Mouse (Mus musculus): ENCODE results near the gene Htra1. TPM values are rescaled to one million over a fixed set of nuclear protein-coding genes. Genes with fewer than 3 reads are reported as not detected.

The Htra1 gene
- total RNA-seq, 1 experiment, result 96.3 TPM

GRCm38 (mm10) chr7:130977794-130978521 lies 42.0 kb downstream of the Htra1 start:
- Histone ChIP-seq H3K36me3 (ENCODE audit: control insufficient read depth, insufficient read depth, low read length, poor library complexity, severe bottlenecking) (no peaks in the 10 kb centered on the region), H3K4me1 (ENCODE audit: control insufficient read depth in 2 of 2, insufficient read depth in 2 of 2, low read length in 2 of 2, poor library complexity in 1 of 2) (peaks cover 0 to 11% of the 10 kb centered on the region in 2 experiments; a peak in 3 of 4 replicates), H3K27ac (ENCODE audit: insufficient read depth, low read depth, low read length, poor library complexity, severe bottlenecking) (no peak overlapping the region), H3K4me3 (ENCODE audit: insufficient read depth in 1 of 2, low read depth in 1 of 2, low read length in 2 of 2, poor library complexity in 1 of 2, severe bottlenecking in 1 of 2) (no peak overlapping the region), H3K9ac (ENCODE audit: insufficient read depth, low read depth, low read length, poor library complexity, severe bottlenecking) (no peak overlapping the region), H3K9me3 (ENCODE audit: control insufficient read depth, insufficient read depth, low read depth, low read length) (no peaks in the 10 kb centered on the region)
- in situ Hi-C loops (cut with MboI; ENCODE audit: low sequenced_read_pairs in 2 of 2, unreplicated experiment in 2 of 2), result no loop called here
- no peak for DNase-seq (ENCODE audit: low read depth, low spot score)
- no peak for TF ChIP-seq MAFK (IDR thresholded peaks at IDR 0.05; ENCODE audit: insufficient read depth, low read depth, low read length)
- no peak for TF ChIP-seq CHD2 (IDR thresholded peaks at IDR 0.05; ENCODE audit: low read depth, low read length)
- TF ChIP-seq ZNF384 (IDR thresholded peaks at IDR 0.05; ENCODE audit: low read depth, low read length), result no peak
- TF ChIP-seq HCFC1 (IDR thresholded peaks at IDR 0.05; ENCODE audit: borderline replicate concordance, insufficient read depth, low read length), result no peak
- TF ChIP-seq ZC3H11A (IDR thresholded peaks at IDR 0.05; ENCODE audit: borderline replicate concordance, low read depth, low read length), result no peak

- no peak for TF ChIP-seq ZC3H11A (IDR thresholded peaks at IDR 0.05; ENCODE audit: borderline replicate concordance, low read depth, low read length)
- TF ChIP-seq ZNF384 (IDR thresholded peaks at IDR 0.05; ENCODE audit: low read depth, low read length), result no peak
- peaks cover 0 to 12% of the 10 kb centered on the region in 2 experiments; a peak in 3 of 4 replicates for H3K4me1 ChIP-seq (ENCODE audit: control insufficient read depth in 2 of 2, insufficient read depth in 2 of 2, low read length in 2 of 2, poor library complexity in 1 of 2)
- no peaks in the 10 kb centered on the region for H3K9me3 ChIP-seq (ENCODE audit: control insufficient read depth, insufficient read depth, low read depth, low read length)
- H3K9ac ChIP-seq (ENCODE audit: insufficient read depth, low read depth, low read length, poor library complexity, severe bottlenecking), result no peak overlapping the region
- no peak overlapping the region; the same call in 1 of the 2 replicates for H3K27ac ChIP-seq (ENCODE audit: insufficient read depth, low read depth, low read length, poor library complexity, severe bottlenecking)
- no peaks in the 10 kb centered on the region for H3K36me3 ChIP-seq (ENCODE audit: control insufficient read depth, insufficient read depth, low read length, poor library complexity, severe bottlenecking)
- DNase-seq (ENCODE audit: low read depth, low spot score), result no peak
- in situ Hi-C loops (cut with MboI; ENCODE audit: low sequenced_read_pairs in 2 of 2, unreplicated experiment in 2 of 2), result no loop called here
- no peak overlapping the region for H3K4me3 ChIP-seq (ENCODE audit: insufficient read depth in 1 of 2, low read depth in 1 of 2, low read length in 2 of 2, poor library complexity in 1 of 2, severe bottlenecking in 1 of 2)
Observed at GRCm38 (mm10) chr7:130978545-130978944, 42.6 kb downstream of the Htra1 start.

GRCm38 (mm10) chr7:130980130-130980529 lies 44.2 kb downstream of the Htra1 start:
- Histone ChIP-seq H3K9me3 (ENCODE audit: control insufficient read depth, insufficient read depth, low read depth, low read length) (no peaks in the 10 kb centered on the region), H3K4me3 (ENCODE audit: insufficient read depth in 1 of 2, low read depth in 1 of 2, low read length in 2 of 2, poor library complexity in 1 of 2, severe bottlenecking in 1 of 2) (no peak overlapping the region), H3K9ac (ENCODE audit: insufficient read depth, low read depth, low read length, poor library complexity, severe bottlenecking) (no peak overlapping the region), H3K4me1 (ENCODE audit: control insufficient read depth in 2 of 2, insufficient read depth in 2 of 2, low read length in 2 of 2, poor library complexity in 1 of 2) (peaks cover 0 to 12% of the 10 kb centered on the region in 2 experiments; a peak in 3 of 4 replicates), H3K36me3 (ENCODE audit: control insufficient read depth, insufficient read depth, low read length, poor library complexity, severe bottlenecking) (no peaks in the 10 kb centered on the region), H3K27ac (ENCODE audit: insufficient read depth, low read depth, low read length, poor library complexity, severe bottlenecking) (no peak overlapping the region)
- TF ChIP-seq HCFC1 (IDR thresholded peaks at IDR 0.05; ENCODE audit: borderline replicate concordance, insufficient read depth, low read length) (no peak), ZNF384 (IDR thresholded peaks at IDR 0.05; ENCODE audit: low read depth, low read length) (no peak)
- DNase-seq (ENCODE audit: low read depth, low spot score), result no peak
- in situ Hi-C loops (cut with MboI; ENCODE audit: low sequenced_read_pairs in 2 of 2, unreplicated experiment in 2 of 2), result no loop called here

- no peaks in the 10 kb centered on the region for H3K9me3 ChIP-seq (ENCODE audit: control insufficient read depth, insufficient read depth, low read depth, low read length)
- peak overlapping the region; percentile 71; the same call in 1 of the 2 replicates for H3K27ac ChIP-seq (ENCODE audit: insufficient read depth, low read depth, low read length, poor library complexity, severe bottlenecking)
- no peak for TF ChIP-seq HCFC1 (IDR thresholded peaks at IDR 0.05; ENCODE audit: borderline replicate concordance, insufficient read depth, low read length)
- no peak for TF ChIP-seq MAFK (IDR thresholded peaks at IDR 0.05; ENCODE audit: insufficient read depth, low read depth, low read length)
- no peak for TF ChIP-seq ZNF384 (IDR thresholded peaks at IDR 0.05; ENCODE audit: low read depth, low read length)
- TF ChIP-seq CHD2 (IDR thresholded peaks at IDR 0.05; ENCODE audit: low read depth, low read length), result no peak
- TF ChIP-seq ZC3H11A (IDR thresholded peaks at IDR 0.05; ENCODE audit: borderline replicate concordance, low read depth, low read length), result no peak
- no peaks in the 10 kb centered on the region for H3K36me3 ChIP-seq (ENCODE audit: control insufficient read depth, insufficient read depth, low read length, poor library complexity, severe bottlenecking)
- in situ Hi-C loops (cut with MboI; ENCODE audit: low sequenced_read_pairs in 2 of 2, unreplicated experiment in 2 of 2), result no loop called here
- peaks cover 0 to 12% of the 10 kb centered on the region in 2 experiments; a peak in 3 of 4 replicates for H3K4me1 ChIP-seq (ENCODE audit: control insufficient read depth in 2 of 2, insufficient read depth in 2 of 2, low read length in 2 of 2, poor library complexity in 1 of 2)
- H3K4me3 ChIP-seq (ENCODE audit: insufficient read depth in 1 of 2, low read depth in 1 of 2, low read length in 2 of 2, poor library complexity in 1 of 2, severe bottlenecking in 1 of 2), result no peak overlapping the region
- DNase-seq (ENCODE audit: low read depth, low spot score), result peak; percentile 67
- no peak overlapping the region for H3K9ac ChIP-seq (ENCODE audit: insufficient read depth, low read depth, low read length, poor library complexity, severe bottlenecking)
Observed at GRCm38 (mm10) chr7:130982371-130982770, 46.5 kb downstream of the Htra1 start.

- Histone ChIP-seq H3K4me3 (ENCODE audit: insufficient read depth in 1 of 2, low read depth in 1 of 2, low read length in 2 of 2, poor library complexity in 1 of 2, severe bottlenecking in 1 of 2) (no peak overlapping the region), H3K4me1 (ENCODE audit: control insufficient read depth in 2 of 2, insufficient read depth in 2 of 2, low read length in 2 of 2, poor library complexity in 1 of 2) (peaks cover 0 to 11% of the 10 kb centered on the region in 2 experiments; a peak in 3 of 4 replicates), H3K9ac (ENCODE audit: insufficient read depth, low read depth, low read length, poor library complexity, severe bottlenecking) (no peak overlapping the region), H3K9me3 (ENCODE audit: control insufficient read depth, insufficient read depth, low read depth, low read length) (no peaks in the 10 kb centered on the region), H3K36me3 (ENCODE audit: control insufficient read depth, insufficient read depth, low read length, poor library complexity, severe bottlenecking) (no peaks in the 10 kb centered on the region), H3K27ac (ENCODE audit: insufficient read depth, low read depth, low read length, poor library complexity, severe bottlenecking) (peak overlapping the region; percentile 71; the same call in 1 of the 2 replicates)
- no peak for TF ChIP-seq ZC3H11A (IDR thresholded peaks at IDR 0.05; ENCODE audit: borderline replicate concordance, low read depth, low read length)
- TF ChIP-seq CHD2 (IDR thresholded peaks at IDR 0.05; ENCODE audit: low read depth, low read length), result no peak
- in situ Hi-C loops (cut with MboI; ENCODE audit: low sequenced_read_pairs in 2 of 2, unreplicated experiment in 2 of 2), result no loop called here
- peak; percentile 33 for DNase-seq (ENCODE audit: low read depth, low spot score)
Observed at GRCm38 (mm10) chr7:130982881-130983280, 47.0 kb downstream of the Htra1 start.
